In the genomic region with DNA sequence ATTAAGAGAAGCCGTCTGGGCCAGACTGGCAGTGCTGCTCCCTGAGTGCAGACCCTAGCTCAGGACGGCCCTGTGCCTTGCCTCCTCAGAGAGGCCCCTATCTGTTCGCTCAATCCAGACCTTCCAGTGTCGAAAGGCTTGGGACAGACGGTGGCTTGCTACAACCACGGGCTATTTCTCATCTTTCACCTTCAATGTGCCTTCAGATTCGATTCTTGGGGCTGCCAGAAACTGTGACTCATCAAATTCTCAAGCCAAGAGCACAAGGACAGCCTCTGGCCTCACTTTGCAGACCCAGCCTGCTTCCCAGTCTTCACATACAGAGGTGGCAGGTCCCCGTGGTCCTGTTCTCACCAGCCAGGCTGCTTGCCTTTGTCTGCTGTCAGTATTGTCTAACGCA, we compare ENCODE assay signal across 9 mouse cellular contexts.
DNase-seq lines count a peak whose midpoint lies in the region; ATAC-seq and TF ChIP-seq lines count a peak whose summit lies in the region.
"Had no signal": no experiment of that assay in that cellular context is flagged by ENCODE, and none has a peak within 500 bp of the region (broad histone marks: within the 10 kb centered on the region; RNA-seq: fewer than 3 reads in every experiment).

No protein-coding gene starts in this region.

- peaks cover 35% of the 10 kb centered on the region; the same call in 1 of the 2 replicates for H3K79me2 ChIP-seq in liver, adult 2 months (ENCODE audit: control insufficient read depth, insufficient read depth, low read length)
- peaks cover 100% of the 10 kb centered on the region for H3K79me2 ChIP-seq in macrophage (ENCODE audit: inconsistent target)

- H3K9ac ChIP-seq in liver, adult 2 months (ENCODE audit: low read depth, low read length): peak overlapping the region; percentile 66
- no peak overlapping the region for H3K9ac ChIP-seq in forebrain, embryonic 11.5 days (ENCODE audit: low read length)

- H3K27me3 ChIP-seq in liver, adult 2 months (ENCODE audit: control insufficient read depth, insufficient read depth, low read length): no peaks in the 10 kb centered on the region
- no peaks in the 10 kb centered on the region for H3K27me3 ChIP-seq in forebrain, embryonic 11.5 days (ENCODE audit: control insufficient read depth, insufficient read depth, low read length)

- intact Hi-C loops in left cerebral cortex, postnatal 10 days (cut with DNase I): no loop called here
- intact Hi-C loops in left cerebral cortex, postnatal 36 days (cut with DNase I): no loop called here

- peaks cover 35% of the 10 kb centered on the region for H3K4me1 ChIP-seq in liver, adult 2 months (ENCODE audit: control insufficient read depth, insufficient read depth, low read length)
- H3K4me1 ChIP-seq in forebrain, embryonic 11.5 days (replicated peaks; ENCODE audit: control insufficient read depth, insufficient read depth, low read length): no peaks in the 10 kb centered on the region

- peak; percentile 94 for DNase-seq in liver, adult 2 months (ENCODE audit: extremely low read depth, low read depth, low spot score)
- DNase-seq in liver: no peak
- peak; percentile 34 for DNase-seq in MN1 (ENCODE audit: low spot score)
- DNase-seq in adrenal gland, postnatal 36 days: peak; percentile 81
- no peak for DNase-seq in forebrain, embryonic 11.5 days (ENCODE audit: low spot score)
- DNase-seq in left cerebral cortex, postnatal 10 days (ENCODE audit: extremely low spot score in 1 of 2, low spot score in 2 of 2): no peak
- no peak for DNase-seq in left cerebral cortex, postnatal 36 days (ENCODE audit: low spot score in 2 of 2)
- DNase-seq: thymus, postnatal 25 days had no signal

- H3K36me3 ChIP-seq in liver, adult 2 months (ENCODE audit: control insufficient read depth, insufficient read depth, low read length): no peaks in the 10 kb centered on the region
- peaks cover 18% of the 10 kb centered on the region; the same call in 1 of the 2 replicates for H3K36me3 ChIP-seq in macrophage (ENCODE audit: inconsistent target)
- no peaks in the 10 kb centered on the region for H3K36me3 ChIP-seq in forebrain, embryonic 11.5 days (ENCODE audit: control insufficient read depth, insufficient read depth, low read length)

- no peak overlapping the region for H3K4me2 ChIP-seq in forebrain, embryonic 11.5 days (ENCODE audit: low read depth, low read length, severe bottlenecking)

- no peak for ATAC-seq in forebrain, embryonic 11.5 days (replicated peaks; ENCODE audit: low FRiP score)

- H3K4me3 ChIP-seq in liver, adult 2 months (ENCODE audit: insufficient read depth, low read depth, low read length): peak overlapping the region; percentile 11; the same call in 1 of the 2 replicates
- no peak overlapping the region for H3K4me3 ChIP-seq in macrophage (ENCODE audit: inconsistent target)
- no peak overlapping the region for H3K4me3 ChIP-seq in forebrain, embryonic 11.5 days (ENCODE audit: low read depth, low read length)

- TF ChIP-seq POLR2A in liver, adult 2 months (IDR thresholded peaks at IDR 0.05; ENCODE audit: extremely low read depth, insufficient read depth, low read length): no peak

- TF ChIP-seq CTCF in liver, adult 2 months (IDR thresholded peaks at IDR 0.05; ENCODE audit: low read depth, low read length): no peak

- 19% methylated on average over 9 of the region's 9 CpGs for WGBS in liver, adult 2 months
- 22% methylated on average over 9 of the region's 9 CpGs for WGBS in macrophage (ENCODE audit: missing documents)
- WGBS in forebrain, embryonic 11.5 days: 75% methylated on average over 9 of the region's 9 CpGs

- H3K9me3 ChIP-seq in forebrain, embryonic 11.5 days (ENCODE audit: control insufficient read depth, low read length): no peaks in the 10 kb centered on the region

- peak overlapping the region; percentile 94 for H3K27ac ChIP-seq in liver, adult 2 months (replicated peaks; ENCODE audit: insufficient read depth, low read depth, low read length)
- peak overlapping the region; percentile 80 for H3K27ac ChIP-seq in macrophage
- no peak overlapping the region for H3K27ac ChIP-seq in forebrain, embryonic 11.5 days (ENCODE audit: low read depth, low read length)

Comparison
In these comparisons a context has a peak if more than half of its experiments do, and no peak if none do; other contexts are left out.
1. DNase-seq: peak in liver, adult 2 months (single experiment), MN1 (single experiment) and adrenal gland, postnatal 36 days (2 of 2); none in liver (single experiment), forebrain, embryonic 11.5 days (single experiment), left cerebral cortex, postnatal 10 days (0 of 2) and left cerebral cortex, postnatal 36 days (0 of 2).